Mouse (Mus musculus): Measurements from ENCODE around the gene Ptprf. TPM values are rescaled to one million over a fixed set of nuclear protein-coding genes. Genes with fewer than 3 reads are reported as not detected.

The Ptprf gene
- polyA plus RNA-seq, 1 experiment from 2014 or later = 68.1 TPM

DNA sequence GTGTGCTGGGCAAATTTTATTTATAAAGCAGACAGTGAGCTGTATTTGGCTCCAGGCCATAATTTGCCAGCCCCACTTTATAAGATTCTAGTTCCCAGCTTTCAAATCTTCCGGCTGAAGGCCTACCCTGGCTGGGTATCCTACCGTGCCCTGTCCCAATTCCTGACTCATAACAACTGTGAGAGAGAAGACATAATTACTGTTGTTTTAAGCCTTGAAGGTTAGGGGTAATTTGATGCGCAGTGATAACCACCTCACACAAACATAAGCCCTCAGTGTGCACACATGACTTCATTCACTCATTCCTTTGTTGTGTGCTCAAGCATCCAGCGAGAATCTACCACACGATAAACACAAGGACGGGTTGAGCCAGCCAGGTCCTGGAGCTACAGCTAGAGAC is 71.7 kb downstream of the Ptprf start:
- H3K4me2 ChIP-seq (replicated peaks; ENCODE audit: low read depth, low read length) = no peak overlapping the region
- H3K27ac ChIP-seq (ENCODE audit: low read depth, low read length) = no peak overlapping the region
- H3K9ac ChIP-seq (ENCODE audit: low read depth, low read length) = no peak overlapping the region
- 79% methylated on average over 6 of the region's 6 CpGs for WGBS
- no peak for ATAC-seq (ENCODE audit: low FRiP score, low TSS enrichment)
- H3K36me3 ChIP-seq (ENCODE audit: control insufficient read depth, insufficient read depth, low read length) = peaks cover 88% of the 10 kb centered on the region
- no peaks in the 10 kb centered on the region for H3K9me3 ChIP-seq (ENCODE audit: control insufficient read depth, low read length)
- no peak overlapping the region for H3K4me3 ChIP-seq (ENCODE audit: low read length)
- no peaks in the 10 kb centered on the region for H3K4me1 ChIP-seq (ENCODE audit: control insufficient read depth, insufficient read depth, low read length)
- no peaks in the 10 kb centered on the region for H3K27me3 ChIP-seq (ENCODE audit: control insufficient read depth, insufficient read depth, low read length)

DNA sequence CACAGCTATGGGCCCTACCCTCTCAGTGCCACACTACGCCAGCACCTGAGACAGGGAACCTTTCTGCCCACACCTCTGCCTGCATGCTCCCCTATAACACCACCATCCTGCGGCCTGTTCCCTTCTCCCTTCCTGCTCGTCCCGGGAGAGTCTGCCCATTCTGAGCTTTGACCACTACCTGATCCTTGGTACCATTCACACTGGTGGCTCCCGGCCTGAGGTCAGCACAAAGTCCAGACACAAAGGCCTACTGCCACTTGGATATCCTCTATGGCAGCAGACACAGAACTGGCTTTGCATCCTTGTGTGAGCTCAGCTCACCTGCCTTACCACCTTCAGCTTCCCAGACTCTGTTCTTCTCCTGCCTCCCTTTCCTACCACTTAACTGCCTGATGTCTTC is 72.7 kb downstream of the Ptprf start:
- 98% methylated on average over 5 of the region's 5 CpGs for WGBS
- Histone ChIP-seq H3K9me3 (ENCODE audit: control insufficient read depth, low read length) (no peaks in the 10 kb centered on the region), H3K9ac (ENCODE audit: low read depth, low read length) (no peak overlapping the region), H3K4me2 (replicated peaks; ENCODE audit: low read depth, low read length) (no peak overlapping the region), H3K27ac (ENCODE audit: low read depth, low read length) (no peak overlapping the region), H3K27me3 (ENCODE audit: control insufficient read depth, insufficient read depth, low read length) (no peaks in the 10 kb centered on the region), H3K4me1 (ENCODE audit: control insufficient read depth, insufficient read depth, low read length) (no peaks in the 10 kb centered on the region), H3K36me3 (ENCODE audit: control insufficient read depth, insufficient read depth, low read length) (peaks cover 88% of the 10 kb centered on the region), H3K4me3 (ENCODE audit: low read length) (no peak overlapping the region)
- no peak for ATAC-seq (ENCODE audit: low FRiP score, low TSS enrichment)

GRCm38 (mm10) chr4:118216726-118217595 is 74.2 kb downstream of the Ptprf start:
- ATAC-seq (ENCODE audit: low FRiP score, low TSS enrichment) = 0 out of 2 replicates have a peak, but pooled peaks have one; percentile 9

GRCm38 (mm10) chr4:118214891-118215290 is 76.3 kb downstream of the Ptprf start:
- no peaks in the 10 kb centered on the region for H3K9me3 ChIP-seq (ENCODE audit: control insufficient read depth, low read length)
- peaks cover 90% of the 10 kb centered on the region for H3K36me3 ChIP-seq (ENCODE audit: control insufficient read depth, insufficient read depth, low read length)
- no peak for ATAC-seq (ENCODE audit: low FRiP score, low TSS enrichment)
- WGBS = 96% methylated on average over 1 of the region's 1 CpGs
- H3K27me3 ChIP-seq (ENCODE audit: control insufficient read depth, insufficient read depth, low read length) = no peaks in the 10 kb centered on the region
- no peak overlapping the region for H3K27ac ChIP-seq (ENCODE audit: low read depth, low read length)
- no peaks in the 10 kb centered on the region for H3K4me1 ChIP-seq (ENCODE audit: control insufficient read depth, insufficient read depth, low read length)
- no peak overlapping the region for H3K9ac ChIP-seq (ENCODE audit: low read depth, low read length)
- H3K4me2 ChIP-seq (replicated peaks; ENCODE audit: low read depth, low read length) = no peak overlapping the region
- no peak overlapping the region for H3K4me3 ChIP-seq (ENCODE audit: low read length)

More at GRCm38 (mm10) chr4:118216726-118217595, 74.2 kb downstream of the Ptprf start:
- 86% methylated on average over 17 of the region's 17 CpGs for WGBS
- H3K36me3 ChIP-seq (ENCODE audit: control insufficient read depth, insufficient read depth, low read length) = peaks cover 88% of the 10 kb centered on the region
- no peaks in the 10 kb centered on the region for H3K4me1 ChIP-seq (ENCODE audit: control insufficient read depth, insufficient read depth, low read length)
- no peak overlapping the region for H3K4me3 ChIP-seq (ENCODE audit: low read length)
- H3K4me2 ChIP-seq (replicated peaks; ENCODE audit: low read depth, low read length) = no peak overlapping the region
- H3K27ac ChIP-seq (ENCODE audit: low read depth, low read length) = no peak overlapping the region
- H3K27me3 ChIP-seq (ENCODE audit: control insufficient read depth, insufficient read depth, low read length) = no peaks in the 10 kb centered on the region
- H3K9ac ChIP-seq (ENCODE audit: low read depth, low read length) = no peak overlapping the region
- no peaks in the 10 kb centered on the region for H3K9me3 ChIP-seq (ENCODE audit: control insufficient read depth, low read length)

DNA sequence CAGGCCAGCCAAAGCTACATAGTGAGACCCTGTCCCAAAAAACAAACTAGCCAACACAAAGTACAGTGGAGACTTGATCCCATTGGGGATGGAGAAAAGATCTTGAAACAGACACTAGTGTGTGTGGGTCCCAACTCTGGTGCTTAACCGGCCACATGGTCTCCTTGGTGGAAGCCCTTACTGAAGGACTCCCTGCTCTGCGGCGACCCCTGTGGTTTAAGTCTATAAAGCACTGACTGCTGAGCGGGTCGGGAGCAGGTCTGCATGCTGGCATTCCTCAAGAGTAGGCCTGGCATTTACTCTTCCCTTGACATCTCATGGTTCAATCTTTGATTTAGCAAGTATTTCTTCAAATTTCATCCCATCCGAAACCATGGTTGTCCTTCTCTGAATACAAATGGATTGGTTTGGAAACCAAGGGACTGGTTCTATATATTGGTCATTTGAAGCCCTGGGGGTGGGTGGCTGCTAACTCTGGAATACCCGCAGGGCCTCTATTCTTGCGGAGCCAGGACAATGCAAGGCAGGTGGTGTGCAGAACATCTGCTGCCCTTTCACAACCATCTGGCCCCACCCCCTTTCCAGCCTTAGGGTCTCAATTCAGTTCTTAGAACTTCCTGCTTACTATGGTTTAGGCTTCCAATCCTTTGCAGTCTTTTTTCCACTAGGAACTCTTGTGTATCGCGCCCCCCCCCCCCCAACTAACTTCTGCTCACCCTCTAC is 84.1 kb downstream of the Ptprf start:
- Histone ChIP-seq H3K9me3 (ENCODE audit: control insufficient read depth, low read length) (no peaks in the 10 kb centered on the region), H3K36me3 (ENCODE audit: control insufficient read depth, insufficient read depth, low read length) (peaks cover 44% of the 10 kb centered on the region), H3K4me1 (ENCODE audit: control insufficient read depth, insufficient read depth, low read length) (no peaks in the 10 kb centered on the region), H3K4me2 (replicated peaks; ENCODE audit: low read depth, low read length) (no peak overlapping the region), H3K9ac (ENCODE audit: low read depth, low read length) (no peak overlapping the region), H3K27ac (ENCODE audit: low read depth, low read length) (no peak overlapping the region), H3K4me3 (ENCODE audit: low read length) (no peak overlapping the region), H3K27me3 (ENCODE audit: control insufficient read depth, insufficient read depth, low read length) (no peaks in the 10 kb centered on the region)
- WGBS = 76% methylated on average over 10 of the region's 10 CpGs
- ATAC-seq (ENCODE audit: low FRiP score, low TSS enrichment) = no peak

- 74% methylated on average over 2 of the region's 2 CpGs for WGBS
- H3K9me3 ChIP-seq (ENCODE audit: control insufficient read depth, low read length) = no peaks in the 10 kb centered on the region
- no peaks in the 10 kb centered on the region for H3K4me1 ChIP-seq (ENCODE audit: control insufficient read depth, insufficient read depth, low read length)
- H3K9ac ChIP-seq (ENCODE audit: low read depth, low read length) = no peak overlapping the region
- no peak overlapping the region for H3K27ac ChIP-seq (ENCODE audit: low read depth, low read length)
- no peak overlapping the region for H3K4me2 ChIP-seq (replicated peaks; ENCODE audit: low read depth, low read length)
- no peak overlapping the region for H3K4me3 ChIP-seq (ENCODE audit: low read length)
- H3K27me3 ChIP-seq (ENCODE audit: control insufficient read depth, insufficient read depth, low read length) = no peaks in the 10 kb centered on the region
- no peak for ATAC-seq (ENCODE audit: low FRiP score, low TSS enrichment)
- peaks cover 33% of the 10 kb centered on the region for H3K36me3 ChIP-seq (ENCODE audit: control insufficient read depth, insufficient read depth, low read length)
Measured at GRCm38 (mm10) chr4:118205906-118206305, 85.3 kb downstream of the Ptprf start.

- no peak for ATAC-seq (ENCODE audit: low FRiP score, low TSS enrichment)
- no peak overlapping the region for H3K9ac ChIP-seq (ENCODE audit: low read depth, low read length)
- WGBS = 86% methylated on average over 2 of the region's 2 CpGs
Measured at GRCm38 (mm10) chr4:118199093-118199492, 92.1 kb downstream of the Ptprf start.

DNA sequence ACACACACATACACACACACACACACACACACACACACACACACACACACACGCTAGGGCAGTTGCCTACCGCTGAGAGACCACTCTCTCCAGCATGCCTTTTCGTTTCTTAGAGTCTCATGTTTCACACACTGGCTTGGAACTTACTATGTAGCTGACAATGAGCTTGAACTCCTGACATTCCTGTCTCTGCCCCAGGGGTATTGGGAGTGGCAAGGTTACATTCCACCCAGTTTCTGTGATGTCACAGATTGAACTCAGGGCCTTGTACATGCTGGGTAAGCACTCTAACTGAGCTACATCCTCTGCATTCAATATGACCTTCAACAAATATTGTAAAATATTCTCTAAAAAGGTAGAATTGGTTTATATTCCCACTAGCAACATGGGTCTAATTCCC is 92.6 kb downstream of the Ptprf start:
- H3K4me1 ChIP-seq (ENCODE audit: control insufficient read depth, insufficient read depth, low read length) = no peaks in the 10 kb centered on the region
- no peak overlapping the region for H3K9ac ChIP-seq (ENCODE audit: low read depth, low read length)
- no peak overlapping the region for H3K4me2 ChIP-seq (replicated peaks; ENCODE audit: low read depth, low read length)
- no peaks in the 10 kb centered on the region for H3K9me3 ChIP-seq (ENCODE audit: control insufficient read depth, low read length)
- H3K27ac ChIP-seq (ENCODE audit: low read depth, low read length) = no peak overlapping the region
- WGBS = 50% methylated on average over 3 of the region's 3 CpGs
- H3K27me3 ChIP-seq (ENCODE audit: control insufficient read depth, insufficient read depth, low read length) = no peaks in the 10 kb centered on the region
- H3K4me3 ChIP-seq (ENCODE audit: low read length) = no peak overlapping the region
- no peak for ATAC-seq (ENCODE audit: low FRiP score, low TSS enrichment)
- H3K36me3 ChIP-seq (ENCODE audit: control insufficient read depth, insufficient read depth, low read length) = no peaks in the 10 kb centered on the region

More at GRCm38 (mm10) chr4:118199093-118199492, 92.1 kb downstream of the Ptprf start:
- Histone ChIP-seq H3K27me3 (ENCODE audit: control insufficient read depth, insufficient read depth, low read length) (no peaks in the 10 kb centered on the region), H3K4me2 (replicated peaks; ENCODE audit: low read depth, low read length) (no peak overlapping the region), H3K4me3 (ENCODE audit: low read length) (no peak overlapping the region), H3K36me3 (ENCODE audit: control insufficient read depth, insufficient read depth, low read length) (no peaks in the 10 kb centered on the region), H3K27ac (ENCODE audit: low read depth, low read length) (no peak overlapping the region), H3K9me3 (ENCODE audit: control insufficient read depth, low read length) (no peaks in the 10 kb centered on the region), H3K4me1 (ENCODE audit: control insufficient read depth, insufficient read depth, low read length) (no peaks in the 10 kb centered on the region)

GRCm38 (mm10) chr4:118196185-118196584 is 95.0 kb downstream of the Ptprf start:
- Histone ChIP-seq H3K27me3 (ENCODE audit: control insufficient read depth, insufficient read depth, low read length) (no peaks in the 10 kb centered on the region), H3K4me3 (ENCODE audit: low read length) (no peak overlapping the region), H3K4me1 (ENCODE audit: control insufficient read depth, insufficient read depth, low read length) (no peaks in the 10 kb centered on the region), H3K36me3 (ENCODE audit: control insufficient read depth, insufficient read depth, low read length) (no peaks in the 10 kb centered on the region), H3K9me3 (ENCODE audit: control insufficient read depth, low read length) (no peaks in the 10 kb centered on the region), H3K4me2 (replicated peaks; ENCODE audit: low read depth, low read length) (no peak overlapping the region), H3K27ac (ENCODE audit: low read depth, low read length) (no peak overlapping the region), H3K9ac (ENCODE audit: low read depth, low read length) (no peak overlapping the region)
- ATAC-seq (ENCODE audit: low FRiP score, low TSS enrichment) = no peak
- WGBS = 88% methylated on average over 10 of the region's 10 CpGs
